Mouse (Mus musculus): Measurements from ENCODE around the gene Maml2.

The Maml2 gene

GRCm38 (mm10) chr9:13308718-13309117 lies 11.0 kb downstream of the Maml2 start:
- intact Hi-C loops (cut with DNase I), result no loop called here

GRCm38 (mm10) chr9:13309807-13310206 lies 12.1 kb downstream of the Maml2 start:
- intact Hi-C loops (cut with DNase I), result no loop called here

GRCm38 (mm10) chr9:13310236-13310635 lies 12.5 kb downstream of the Maml2 start:
- intact Hi-C loops (cut with DNase I), result no loop called here

- intact Hi-C loops (cut with DNase I), result no loop called here
Measured at GRCm38 (mm10) chr9:13311094-13311493, 13.3 kb downstream of the Maml2 start.

- intact Hi-C loops (cut with DNase I), result no loop called here
Measured at GRCm38 (mm10) chr9:13313923-13314322, 16.2 kb downstream of the Maml2 start.

GRCm38 (mm10) chr9:13314577-13315004 lies 16.8 kb downstream of the Maml2 start:
- intact Hi-C loops (cut with DNase I), result no loop called here

- intact Hi-C loops (cut with DNase I), result no loop called here
Measured at GRCm38 (mm10) chr9:13315393-13315792, 17.6 kb downstream of the Maml2 start.

- intact Hi-C loops (cut with DNase I), result no loop called here
Measured at GRCm38 (mm10) chr9:13319566-13319965, 21.8 kb downstream of the Maml2 start.

GRCm38 (mm10) chr9:13320800-13321364 lies 23.1 kb downstream of the Maml2 start:
- intact Hi-C loops (cut with DNase I), result no loop called here

GRCm38 (mm10) chr9:13323074-13323473 lies 25.3 kb downstream of the Maml2 start:
- intact Hi-C loops (cut with DNase I), result no loop called here

GRCm38 (mm10) chr9:13323612-13324011 lies 25.9 kb downstream of the Maml2 start:
- intact Hi-C loops (cut with DNase I), result no loop called here

- intact Hi-C loops (cut with DNase I), result no loop called here
Measured at GRCm38 (mm10) chr9:13414230-13414766, 116.5 kb downstream of the Maml2 start.

GRCm38 (mm10) chr9:13425031-13425940 lies 127.5 kb downstream of the Maml2 start:
- intact Hi-C loops (cut with DNase I), result no loop called here

- intact Hi-C loops (cut with DNase I), result no loop called here
Measured at GRCm38 (mm10) chr9:13429477-13430125, 131.8 kb downstream of the Maml2 start.

- intact Hi-C loops (cut with DNase I), result no loop called here
Measured at GRCm38 (mm10) chr9:13430302-13430701, 132.5 kb downstream of the Maml2 start.

GRCm38 (mm10) chr9:13430744-13431143 lies 133.0 kb downstream of the Maml2 start:
- intact Hi-C loops (cut with DNase I), result no loop called here

GRCm38 (mm10) chr9:13431646-13432045 lies 133.9 kb downstream of the Maml2 start:
- intact Hi-C loops (cut with DNase I), result no loop called here

- intact Hi-C loops (cut with DNase I), result no loop called here
Measured at GRCm38 (mm10) chr9:13433501-13434090, 135.8 kb downstream of the Maml2 start.

GRCm38 (mm10) chr9:13440911-13441310 lies 143.2 kb downstream of the Maml2 start:
- intact Hi-C loops (cut with DNase I), result no loop called here

- intact Hi-C loops (cut with DNase I), result no loop called here
Measured at GRCm38 (mm10) chr9:13442012-13442735, 144.4 kb downstream of the Maml2 start.
